Mouse (Mus musculus): ENCODE measurements around the gene Krt32. TPM values are rescaled to one million over a fixed set of nuclear protein-coding genes. Genes with fewer than 3 reads are reported as not detected.

Krt32 gene
- not detected in 2 replicates for total RNA-seq (2023)

GRCm38 (mm10) chr11:100087861-100088260 is at the start of gene Krt32:
TSS of gene Krt32 (minus strand) at chr11:100088226.

DNA sequence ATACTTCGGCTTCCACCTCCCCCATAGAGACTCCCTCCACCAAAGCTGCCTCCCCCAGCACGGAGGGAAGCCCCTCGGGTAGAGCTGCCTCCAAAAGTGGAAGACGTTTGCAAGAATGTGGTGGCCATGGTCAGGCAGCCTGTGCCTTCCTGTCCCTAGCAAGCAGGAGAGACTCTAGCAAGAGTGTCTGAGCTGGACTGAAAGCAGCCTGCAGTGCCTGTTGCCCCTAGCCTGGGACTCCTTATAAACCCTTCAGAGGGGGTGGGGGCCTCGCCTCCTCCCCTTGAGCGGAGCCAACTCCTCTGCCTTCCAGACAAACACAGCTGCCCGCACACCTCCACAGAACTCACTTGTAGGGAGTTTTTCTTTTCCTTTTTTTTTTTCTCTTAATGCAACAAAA is 47.7 kb upstream of the Krt32 start, which contains the start of gene Krt15:
TSS of gene Krt15 (minus strand) at position 198 of the 400 bp plus-strand sequence.

DNA sequence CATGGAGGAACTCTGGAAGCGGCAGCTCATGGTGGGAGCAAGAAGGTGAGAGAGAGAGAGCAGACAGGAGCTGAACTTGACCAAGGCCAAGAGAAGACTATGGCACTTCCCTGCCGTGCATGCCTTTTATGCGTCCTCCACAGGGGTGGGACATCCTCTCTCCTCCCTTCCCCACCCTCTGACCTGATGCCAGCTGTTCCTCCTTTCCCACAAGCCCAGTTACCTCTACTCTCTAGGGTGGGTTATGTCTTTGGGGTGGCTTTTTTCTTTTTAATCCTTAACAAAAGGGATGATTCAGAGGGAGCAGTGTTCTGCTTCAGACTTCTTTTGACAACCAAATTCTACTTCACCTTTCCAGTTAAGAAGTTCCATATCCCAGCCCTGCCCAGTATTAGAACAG is 33.4 kb upstream of the Krt32 start, which contains the start of gene Krt13:
TSS of gene Krt13 (minus strand) at position 101 of the 400 bp plus-strand sequence.

DNA sequence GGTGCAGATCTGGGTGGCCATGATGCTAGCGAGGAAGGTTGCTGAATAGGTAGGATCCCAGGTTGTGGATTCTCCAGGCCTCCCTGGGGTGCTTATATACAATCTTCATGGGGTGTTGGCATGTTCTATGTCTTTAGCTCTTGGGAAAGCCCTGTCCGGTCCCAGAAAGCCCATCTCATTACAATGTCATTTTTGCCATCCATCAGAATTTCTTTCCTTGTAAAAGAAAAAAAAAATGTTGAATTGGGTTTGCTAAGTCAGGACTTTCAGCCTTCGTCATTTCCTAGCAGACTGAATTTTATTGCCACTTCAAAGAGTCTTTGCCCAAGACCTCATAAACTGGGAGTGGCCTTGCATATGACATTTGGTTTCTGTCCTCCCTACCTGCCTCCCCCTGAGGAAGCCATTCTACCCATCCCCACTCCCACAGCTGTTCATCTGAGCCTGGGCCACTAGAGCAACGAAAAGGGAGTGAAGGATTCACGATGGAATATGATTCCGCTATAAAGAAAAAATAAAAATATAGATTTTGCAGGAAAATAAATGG is 17.6 kb upstream of the Krt32 start, which contains the start of gene Krt36:
TSS of gene Krt36 (minus strand) at position 51 of the 547 bp plus-strand sequence.

GRCm38 (mm10) chr11:100096141-100096540 is 8.1 kb upstream of the Krt32 start, which contains the start of gene Krt35:
TSS of gene Krt35 (minus strand) at chr11:100096241.

GRCm38 (mm10) chr11:100050451-100050850 is 37.6 kb downstream of the Krt32 start, which contains the start of gene Krt31:
TSS of gene Krt31 (minus strand) at chr11:100050551.

GRCm38 (mm10) chr11:100041454-100041853 is 46.6 kb downstream of the Krt32 start, which contains the start of gene Krt34:
TSS of gene Krt34 (minus strand) at chr11:100041554.

Other genes starting within 250 kb of the Krt32 start
- not detected in 2 replicates for gene Krtap4-16, start 236.6 kb downstream of the Krt32 start, total RNA-seq (2023)
- not detected in 2 replicates for gene Gm11568, start 230.3 kb downstream of the Krt32 start, total RNA-seq (2023)
- not detected in 2 replicates for gene Gm11559, start 223.8 kb downstream of the Krt32 start, total RNA-seq (2023)
- gene Krtap9-1, start 214.8 kb downstream of the Krt32 start, total RNA-seq (2023), result not detected in 2 replicates
- gene Gm11567, start 209.0 kb downstream of the Krt32 start, total RNA-seq (2023), result not detected in 2 replicates
- gene Krtap31-1, start 180.3 kb downstream of the Krt32 start, total RNA-seq (2023), result not detected in 2 replicates
- gene Gm11565, start 173.5 kb downstream of the Krt32 start, total RNA-seq (2023), result not detected in 2 replicates
- not detected in 2 replicates for gene Krtap31-2, start 151.9 kb downstream of the Krt32 start, total RNA-seq (2023)
- gene Krtap9-5, start 139.8 kb downstream of the Krt32 start, total RNA-seq (2023), result not detected in 2 replicates
- not detected in 2 replicates for gene Krtap29-1, start 109.2 kb downstream of the Krt32 start, total RNA-seq (2023)
- gene Krtap16-1, start 101.6 kb downstream of the Krt32 start, total RNA-seq (2023), result not detected in 2 replicates
- not detected in 2 replicates for gene Krtap17-1, start 94.2 kb downstream of the Krt32 start, total RNA-seq (2023)
- gene Krt33a, start 72.0 kb downstream of the Krt32 start, total RNA-seq (2023), result not detected in 2 replicates
- gene Krt33b, start 58.4 kb downstream of the Krt32 start, total RNA-seq (2023), result not detected in 2 replicates
- gene Krt34, start 46.7 kb downstream of the Krt32 start, total RNA-seq (2023), result not detected in 2 replicates
- gene Krt31, start 37.7 kb downstream of the Krt32 start, total RNA-seq (2023), result not detected in 2 replicates
- not detected in 2 replicates for gene Krt35, start 8.0 kb upstream of the Krt32 start, total RNA-seq (2023)
- gene Krt36, start 17.4 kb upstream of the Krt32 start, total RNA-seq (2023), result not detected in 2 replicates
- gene Krt13, start 33.3 kb upstream of the Krt32 start, total RNA-seq (2023), result not detected in 2 replicates
- not detected in 2 replicates for gene Krt15, start 47.7 kb upstream of the Krt32 start, total RNA-seq (2023)
- not detected in 2 replicates for gene Krt19, start 60.4 kb upstream of the Krt32 start, total RNA-seq (2023)
- not detected in 2 replicates for gene Krt9, start 105.0 kb upstream of the Krt32 start, total RNA-seq (2023)
- gene Krt14, start 119.3 kb upstream of the Krt32 start, total RNA-seq (2023), result not detected in 2 replicates
- not detected in 2 replicates for gene Krt16, start 160.7 kb upstream of the Krt32 start, total RNA-seq (2023)
- gene Krt17, start 172.8 kb upstream of the Krt32 start, total RNA-seq (2023), result not detected in 2 replicates
- gene Krt42, start 181.6 kb upstream of the Krt32 start, total RNA-seq (2023), result not detected in 2 replicates
- gene Eif1, start 231.7 kb upstream of the Krt32 start, total RNA-seq (2023), result 1,814 and 1,969 TPM in 2 replicates
- not detected in 2 replicates for gene Gast, start 246.2 kb upstream of the Krt32 start, total RNA-seq (2023)